Mouse (Mus musculus) gastrocnemius, postnatal 14 days (tissue): ENCODE data around the gene Gm21783. TPM values are rescaled to one million over a fixed set of nuclear protein-coding genes. Genes with fewer than 3 reads are reported as not detected.
"Not testable (repeated sequence)": the region's sequence is repeated elsewhere in the genome, so short reads cannot be mapped to it uniquely, and the experiment has no call there.

Source experiments
- DNase-seq: peaks from one replicate; pipeline ENCODE4 v3.0.0; 2021; ENCODE audit warnings: mixed read lengths
- intact Hi-C: fragments of 180-260 bp; cut with DNase I; formaldehyde crosslinking; loops from one replicate; pipeline ENCODE4 v1.15.1; 2025; ENCODE audit warnings: low total_unique reads
- long read RNA-seq, 2 experiments: library from polyadenylated mRNA; stranded (forward); transcript quantifications; one replicate each; pipeline ENCODE4 v2.0.0; 2021
- total RNA-seq, 2 experiments: library from RNA; stranded (reverse); gene quantifications; 2 replicates each; pipeline ENCODE4 v1.2.3; 2021

The Gm21783 gene
- total RNA-seq = not detected
- long read RNA-seq, experiment 1 = 0 reads
- long read RNA-seq, experiment 2 = 0 reads

GRCm38 (mm10) chrY:44981163-44981562 lies at the start of gene Gm21783:
TSS of gene Gm21783 (minus strand) at chrY:44981263.
- intact Hi-C loops, DNase-seq: not testable (repeated sequence)
